Mouse (Mus musculus): ENCODE results near the gene Ndufa4l2. TPM values are rescaled to one million over a fixed set of nuclear protein-coding genes. Genes with fewer than 3 reads are reported as not detected.

Ndufa4l2 gene
- polyA plus RNA-seq, 1 experiment from 2014 or later, result 21.9 TPM

DNA sequence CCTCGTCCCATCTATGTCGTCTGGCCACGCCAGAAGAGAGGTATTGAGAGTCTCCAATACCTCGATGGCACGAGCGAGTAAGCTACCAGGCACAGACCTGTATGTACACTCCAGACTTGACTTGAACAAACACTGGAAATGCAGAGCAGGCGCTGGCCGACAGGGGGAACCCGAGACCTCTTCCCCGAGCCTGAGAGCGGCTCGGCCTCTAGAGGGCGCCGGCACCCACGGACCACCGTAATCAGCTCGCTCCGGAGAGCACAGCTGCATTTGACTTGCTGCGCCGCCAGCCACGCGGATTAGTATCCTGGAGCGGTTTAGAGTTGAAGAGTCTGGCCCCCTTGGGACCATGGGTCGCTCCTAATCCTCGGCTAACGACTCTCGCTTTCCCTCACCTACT is 2.0 kb upstream of the Ndufa4l2 start:
- H3K27me3 ChIP-seq (replicated peaks; ENCODE audit: control insufficient read depth, insufficient read depth, low read length), result peaks cover 57% of the 10 kb centered on the region
- no peaks in the 10 kb centered on the region for H3K9me3 ChIP-seq (ENCODE audit: control insufficient read depth)
- WGBS, result 0% methylated on average over 27 of the region's 27 CpGs
- no peak overlapping the region; the same call in 1 of the 2 replicates for H3K9ac ChIP-seq (ENCODE audit: low read depth, low read length)
- TF ChIP-seq CTCF (IDR thresholded peaks at IDR 0.05; ENCODE audit: low read depth), result peak; percentile 100
- H3K4me2 ChIP-seq (replicated peaks; ENCODE audit: low read depth), result peak overlapping the region; percentile 96
- H3K27ac ChIP-seq (ENCODE audit: low read depth, low read length), result no peak overlapping the region
- H3K36me3 ChIP-seq (ENCODE audit: control insufficient read depth, insufficient read depth), result peaks cover 4% of the 10 kb centered on the region; the same call in 1 of the 2 replicates
- peak overlapping the region; percentile 53 for H3K4me3 ChIP-seq (ENCODE audit: low read depth, low read length)
- ATAC-seq, result peak; percentile 47
- H3K4me1 ChIP-seq (replicated peaks; ENCODE audit: control insufficient read depth, insufficient read depth, low read length), result peaks cover 27% of the 10 kb centered on the region

DNA sequence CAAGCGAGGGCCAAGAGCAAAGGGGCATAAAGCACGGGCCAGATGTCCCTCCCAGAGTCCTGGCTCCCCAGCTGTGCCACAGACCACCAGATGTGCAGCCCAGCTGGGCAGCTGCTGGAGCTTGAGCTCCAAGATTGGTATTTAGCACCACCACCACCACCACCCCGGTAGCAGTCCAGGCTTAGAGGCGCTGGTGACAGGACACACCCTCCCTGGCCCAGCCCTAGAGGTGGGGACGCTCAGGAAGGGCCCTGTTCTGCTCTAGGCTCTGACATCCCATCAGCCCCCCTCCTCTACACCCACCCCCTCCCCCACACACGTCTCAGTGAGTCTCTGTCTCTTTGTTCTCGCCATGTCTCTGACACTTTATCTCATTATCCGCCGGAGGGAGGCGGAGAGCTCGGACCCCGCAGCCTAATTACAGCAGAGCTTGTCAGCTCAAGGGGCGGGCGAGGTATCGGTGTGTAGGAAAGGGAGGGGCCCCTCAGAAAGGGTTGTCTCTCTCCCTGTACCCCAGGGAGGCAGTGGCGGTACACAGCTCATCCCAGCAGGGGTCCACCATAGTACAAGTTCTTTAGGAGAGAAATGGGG is 1.2 kb upstream of the Ndufa4l2 start:
- Histone ChIP-seq H3K4me1 (replicated peaks; ENCODE audit: control insufficient read depth, insufficient read depth, low read length) (peaks cover 27% of the 10 kb centered on the region), H3K27ac (ENCODE audit: low read depth, low read length) (no peak overlapping the region)
- no peak for TF ChIP-seq CTCF (IDR thresholded peaks at IDR 0.05; ENCODE audit: low read depth)

DNA sequence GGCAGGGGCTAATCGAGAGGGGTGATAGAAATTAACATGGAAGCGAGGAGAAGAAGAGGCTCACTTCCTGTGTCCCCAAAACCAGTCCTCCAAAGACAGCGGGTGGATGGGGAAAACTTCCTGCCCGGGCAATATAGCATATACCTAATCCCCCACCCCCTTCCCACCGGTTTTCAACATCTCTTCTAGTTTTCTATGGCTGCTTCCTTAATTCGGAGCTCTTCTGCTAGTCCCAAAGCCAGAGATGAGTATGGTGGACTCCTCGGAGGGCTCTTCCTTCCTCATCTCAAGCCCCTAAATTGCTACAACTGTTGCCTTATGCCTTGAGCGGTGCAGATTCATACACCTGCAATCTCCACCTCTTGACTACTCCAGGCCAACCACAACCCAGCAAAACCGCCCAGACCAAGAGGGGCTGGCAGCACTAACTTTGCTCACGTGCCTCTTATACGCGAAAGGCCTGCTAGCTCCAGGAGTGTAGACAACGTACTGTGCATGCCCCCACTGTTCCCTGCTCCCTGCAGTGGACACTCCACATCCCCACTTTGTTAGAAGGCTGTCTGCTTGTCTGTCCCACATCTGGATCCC is 562 bp upstream of the Ndufa4l2 start:
- no peaks in the 10 kb centered on the region for H3K9me3 ChIP-seq (ENCODE audit: control insufficient read depth)
- peaks cover 16% of the 10 kb centered on the region for H3K36me3 ChIP-seq (ENCODE audit: control insufficient read depth, insufficient read depth)
- 36% methylated on average over 13 of the region's 13 CpGs for WGBS
- peaks cover 23% of the 10 kb centered on the region for H3K4me1 ChIP-seq (replicated peaks; ENCODE audit: control insufficient read depth, insufficient read depth, low read length)
- no peak overlapping the region; the same call in 1 of the 2 replicates for H3K4me3 ChIP-seq (ENCODE audit: low read depth, low read length)
- ATAC-seq, result no peak
- peak overlapping the region; percentile 96; the same call in 1 of the 2 replicates for H3K4me2 ChIP-seq (replicated peaks; ENCODE audit: low read depth)
- H3K9ac ChIP-seq (ENCODE audit: low read depth, low read length), result no peak overlapping the region
- peaks cover 45% of the 10 kb centered on the region for H3K27me3 ChIP-seq (replicated peaks; ENCODE audit: control insufficient read depth, insufficient read depth, low read length)
- no peak for TF ChIP-seq CTCF (IDR thresholded peaks at IDR 0.05; ENCODE audit: low read depth)
- H3K27ac ChIP-seq (ENCODE audit: low read depth, low read length), result no peak overlapping the region

More for the DNA sequence above, 1.2 kb upstream of the Ndufa4l2 start:
- peaks cover 10% of the 10 kb centered on the region for H3K36me3 ChIP-seq (ENCODE audit: control insufficient read depth, insufficient read depth)
- H3K4me3 ChIP-seq (ENCODE audit: low read depth, low read length), result peak overlapping the region; percentile 53; the same call in 1 of the 2 replicates
- no peak overlapping the region for H3K9ac ChIP-seq (ENCODE audit: low read depth, low read length)
- no peaks in the 10 kb centered on the region for H3K9me3 ChIP-seq (ENCODE audit: control insufficient read depth)
- 7% methylated on average over 16 of the region's 16 CpGs for WGBS
- ATAC-seq, result no peak
- H3K4me2 ChIP-seq (replicated peaks; ENCODE audit: low read depth), result peak overlapping the region; percentile 96
- peaks cover 49% of the 10 kb centered on the region for H3K27me3 ChIP-seq (replicated peaks; ENCODE audit: control insufficient read depth, insufficient read depth, low read length)

DNA sequence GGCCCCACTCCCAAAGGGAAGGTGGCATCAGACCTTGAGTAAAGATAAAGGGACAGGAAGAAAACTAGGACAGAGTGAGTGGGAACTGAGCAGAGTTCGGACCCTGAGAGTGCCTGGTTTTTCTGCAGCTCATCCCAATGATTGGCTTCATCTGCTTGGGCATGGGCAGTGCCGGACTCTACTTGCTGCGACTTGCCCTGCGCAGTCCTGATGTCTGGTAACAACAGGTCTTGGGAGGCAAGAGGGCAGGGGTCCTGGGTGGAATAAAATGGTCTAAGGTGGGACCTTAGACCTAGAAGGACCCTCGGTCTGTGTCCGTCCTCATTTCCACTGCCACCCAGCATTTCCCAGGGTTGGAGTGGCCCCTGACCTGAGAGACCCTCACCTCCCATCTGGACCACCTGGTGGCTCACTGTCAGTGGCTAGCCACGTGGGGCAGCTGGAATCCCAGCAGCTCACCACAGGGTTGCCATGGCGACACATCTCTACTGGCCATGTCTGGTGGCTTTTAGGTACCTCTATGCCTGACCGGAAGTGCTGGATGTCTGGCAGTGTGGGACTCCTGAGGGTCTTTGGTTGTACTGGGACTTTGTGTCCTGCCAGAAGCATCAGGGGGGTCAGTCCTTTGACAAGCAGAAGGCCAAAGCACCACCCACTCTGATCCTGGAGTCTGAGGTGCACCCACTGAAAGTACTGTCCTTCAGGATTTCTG is 660 bp downstream of the Ndufa4l2 start:
- ATAC-seq, result no peak
- no peak overlapping the region for H3K4me3 ChIP-seq (ENCODE audit: low read depth, low read length)
- peaks cover 18% of the 10 kb centered on the region for H3K36me3 ChIP-seq (ENCODE audit: control insufficient read depth, insufficient read depth)
- H3K4me2 ChIP-seq (replicated peaks; ENCODE audit: low read depth), result peak overlapping the region; percentile 63
- TF ChIP-seq CTCF (IDR thresholded peaks at IDR 0.05; ENCODE audit: low read depth), result no peak
- no peak overlapping the region for H3K27ac ChIP-seq (ENCODE audit: low read depth, low read length)
- peaks cover 33% of the 10 kb centered on the region for H3K27me3 ChIP-seq (replicated peaks; ENCODE audit: control insufficient read depth, insufficient read depth, low read length)
- no peaks in the 10 kb centered on the region for H3K9me3 ChIP-seq (ENCODE audit: control insufficient read depth)
- H3K9ac ChIP-seq (ENCODE audit: low read depth, low read length), result no peak overlapping the region
- peaks cover 22% of the 10 kb centered on the region; the same call in 1 of the 2 replicates for H3K4me1 ChIP-seq (replicated peaks; ENCODE audit: control insufficient read depth, insufficient read depth, low read length)
- WGBS, result 53% methylated on average over 9 of the region's 9 CpGs

DNA sequence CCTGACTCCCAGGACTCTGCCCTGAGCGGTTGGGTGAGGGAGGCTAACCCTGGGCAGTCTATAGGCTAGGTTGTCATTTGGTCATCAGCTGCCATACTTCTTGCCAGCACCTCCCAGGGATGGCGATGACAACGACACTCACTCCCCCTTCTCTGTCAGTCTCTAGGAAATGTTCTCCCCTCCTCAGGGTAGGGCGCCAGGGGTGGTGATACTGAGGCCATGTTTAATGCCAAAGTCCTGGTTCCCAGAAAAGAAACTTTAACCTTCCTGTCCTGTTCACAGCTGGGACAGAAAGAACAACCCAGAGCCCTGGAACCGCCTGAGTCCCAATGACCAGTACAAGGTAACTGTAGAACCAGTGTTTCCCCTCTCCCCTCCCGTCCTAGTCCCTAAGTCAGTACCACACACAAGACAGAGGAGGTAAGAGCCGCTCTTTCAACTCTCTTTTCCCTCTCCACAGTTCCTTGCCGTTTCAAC is 1.3 kb downstream of the Ndufa4l2 start:
- H3K4me2 ChIP-seq (replicated peaks; ENCODE audit: low read depth), result peak overlapping the region; percentile 63
- H3K27me3 ChIP-seq (replicated peaks; ENCODE audit: control insufficient read depth, insufficient read depth, low read length), result peaks cover 27% of the 10 kb centered on the region
- H3K9me3 ChIP-seq (ENCODE audit: control insufficient read depth), result no peaks in the 10 kb centered on the region
- peak overlapping the region; percentile 27 for H3K4me3 ChIP-seq (ENCODE audit: low read depth, low read length)
- H3K4me1 ChIP-seq (replicated peaks; ENCODE audit: control insufficient read depth, insufficient read depth, low read length), result peaks cover 22% of the 10 kb centered on the region; the same call in 1 of the 2 replicates
- 32% methylated on average over 8 of the region's 8 CpGs for WGBS
- H3K27ac ChIP-seq (ENCODE audit: low read depth, low read length), result no peak overlapping the region
- peak overlapping the region; percentile 31; the same call in 1 of the 2 replicates for H3K9ac ChIP-seq (ENCODE audit: low read depth, low read length)
- peaks cover 18% of the 10 kb centered on the region for H3K36me3 ChIP-seq (ENCODE audit: control insufficient read depth, insufficient read depth)
- ATAC-seq, result no peak
- TF ChIP-seq CTCF (IDR thresholded peaks at IDR 0.05; ENCODE audit: low read depth), result no peak

Measured in intestine, postnatal 0 days (tissue).